Mouse (Mus musculus) lung, embryonic 14.5 days (tissue): Measurements from ENCODE around the gene Tpd52l2. TPM values are rescaled to one million over a fixed set of nuclear protein-coding genes. Genes with fewer than 3 reads are reported as not detected.
"Not testable (repeated sequence)": the region's sequence is repeated elsewhere in the genome, so short reads cannot be mapped to it uniquely, and the experiment has no call there.

Source experiments
- ATAC-seq: fragments of 200-750 bp; cut with Nextera tagmentation; 2 replicates; pipeline ENCODE4 v1.8.0; 2017; ENCODE audit warnings: mild to moderate bottlenecking, moderate TSS enrichment, moderate library complexity; ENCODE audit not compliant: insufficient read depth
- DNase-seq: peaks from one replicate; pipeline ENCODE4 v3.0.0-alpha.2; 2015
- H3K27ac ChIP-seq: fragments of 300-500 bp; sonication (generic); 2 replicates; pipeline ENCODE4 v1.5.1; 2014; ENCODE audit warnings: low read depth, mild to moderate bottlenecking, moderate library complexity
- H3K27me3 ChIP-seq: fragments of 300-500 bp; sonication (generic); 2 replicates; pipeline ENCODE4 v1.6.1; 2014; ENCODE audit warnings: low read length, control low read depth; ENCODE audit not compliant: insufficient read depth
- H3K36me3 ChIP-seq: fragments of 300-500 bp; sonication (generic); 2 replicates; pipeline ENCODE4 v1.6.1; 2014; ENCODE audit warnings: control low read depth; ENCODE audit not compliant: insufficient read depth
- H3K4me1 ChIP-seq: fragments of 300-500 bp; sonication (generic); 2 replicates; pipeline ENCODE4 v1.6.1; 2014; ENCODE audit warnings: antibody characterized with exemption, control low read depth; ENCODE audit not compliant: insufficient read depth
- H3K4me2 ChIP-seq: fragments of 300-500 bp; sonication (generic); 2 replicates; pipeline ENCODE4 v1.6.1; 2014; ENCODE audit warnings: mild to moderate bottlenecking
- H3K4me3 ChIP-seq: fragments of 300-500 bp; sonication (generic); 2 replicates; pipeline ENCODE4 v1.5.1; 2014; ENCODE audit warnings: low read depth, low read length
- H3K9ac ChIP-seq: fragments of 300-500 bp; sonication (generic); 2 replicates; pipeline ENCODE4 v1.6.1; 2014
- H3K9me3 ChIP-seq: fragments of 300-500 bp; sonication (generic); 2 replicates; pipeline ENCODE4 v1.6.1; 2016; ENCODE audit warnings: low read depth, low read length, control low read depth
- CTCF ChIP-seq: IDR thresholded peaks from 2 replicates; pipeline ENCODE4 v1.5.1; 2016; ENCODE audit warnings: antibody characterized with exemption, low read depth
- WGBS: fragments of 180-500 bp; shearing (Covaris S2); extraction: QIAGEN DNeasy Blood & Tissue Kit; methylation state at CpG from one replicate; pipeline ENCODE4 v1.1.7; 2014; 5-methylcytosine and 5-hydroxymethylcytosine counted together
- polyA plus RNA-seq: library from polyadenylated mRNA; unstranded; fragments of >200 nt; fragmentation: Nextera tagmentation; extraction: Ambion mirVana; gene quantifications from 2 replicates; pipeline ENCODE4 v1.2.1, GENCODE M21; 2014

Gene Tpd52l2
- polyA plus RNA-seq, 1 experiment from 2014 or later: 165 TPM

GRCm38 (mm10) chr2:181487338-181488277 lies 9.3 kb upstream of the Tpd52l2 start:
- Histone ChIP-seq H3K9ac (peak overlapping the region; percentile 13; the same call in 1 of the 2 replicates), H3K4me1 (peaks cover 6% of the 10 kb centered on the region; the same call in 1 of the 2 replicates), H3K9me3 (no peaks in the 10 kb centered on the region), H3K27me3 (no peaks in the 10 kb centered on the region), H3K4me2 (peak overlapping the region; percentile 15; the same call in 1 of the 2 replicates), H3K4me3 (no peak overlapping the region), H3K36me3 (no peaks in the 10 kb centered on the region), H3K27ac (peak overlapping the region; percentile 76)
- 8% methylated on average over 5 of the region's 5 CpGs for WGBS
- DNase-seq: peak; percentile 70
- peak; percentile 94 for ATAC-seq
- TF ChIP-seq CTCF: no peak

DNA sequence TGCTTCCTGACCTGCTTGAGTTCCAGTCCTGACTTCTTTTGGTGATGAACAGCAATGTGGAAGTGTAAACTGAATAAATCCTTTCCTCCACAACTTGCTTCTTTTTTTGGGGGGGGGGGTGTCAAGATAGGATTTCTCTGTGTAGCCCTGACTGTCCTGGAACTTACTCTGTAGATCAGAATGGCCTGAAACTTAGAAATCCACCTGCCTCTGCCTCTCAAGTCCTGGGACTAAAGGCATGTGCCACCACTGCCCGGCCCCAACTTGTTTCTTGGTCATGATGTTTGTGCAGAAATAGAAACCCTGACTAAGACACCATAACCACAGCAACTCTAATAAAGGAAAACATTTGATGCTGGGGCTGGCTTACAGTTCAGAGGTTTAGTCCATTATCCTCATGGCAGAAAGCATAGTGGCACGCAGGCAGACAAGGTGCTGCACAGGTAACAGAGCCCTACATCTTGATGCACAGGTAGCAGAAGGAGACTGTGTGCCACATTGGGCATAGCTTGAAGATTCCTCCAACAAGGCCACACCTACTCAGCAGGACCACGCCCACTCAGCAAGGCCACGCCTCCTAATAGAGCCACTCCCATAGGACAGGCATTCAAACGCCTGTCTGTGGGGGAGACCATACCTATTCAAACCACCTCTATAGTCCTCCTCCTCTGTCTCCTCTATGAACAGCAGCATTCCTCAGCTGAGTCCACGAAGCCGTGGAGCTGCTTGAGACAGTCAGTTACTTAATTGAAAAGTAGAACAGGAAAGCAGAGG lies 5.3 kb upstream of the Tpd52l2 start:
- no peaks in the 10 kb centered on the region for H3K36me3 ChIP-seq
- WGBS: 24% methylated on average over 7 of the region's 7 CpGs
- H3K9ac ChIP-seq: no peak overlapping the region
- no peak for TF ChIP-seq CTCF
- no peak overlapping the region for H3K4me3 ChIP-seq
- no peaks in the 10 kb centered on the region for H3K9me3 ChIP-seq
- ATAC-seq: no peak
- no peak overlapping the region for H3K27ac ChIP-seq
- H3K4me1 ChIP-seq: peaks cover 6% of the 10 kb centered on the region; the same call in 1 of the 2 replicates
- H3K4me2 ChIP-seq: no peak overlapping the region
- H3K27me3 ChIP-seq: no peaks in the 10 kb centered on the region
- DNase-seq: peak; percentile 39

GRCm38 (mm10) chr2:181492206-181492605 lies 4.7 kb upstream of the Tpd52l2 start:
- Histone ChIP-seq H3K4me1 (peaks cover 6% of the 10 kb centered on the region; the same call in 1 of the 2 replicates), H3K4me2 (no peak overlapping the region), H3K36me3 (no peaks in the 10 kb centered on the region), H3K4me3 (no peak overlapping the region), H3K27ac (no peak overlapping the region), H3K9ac (no peak overlapping the region), H3K27me3 (no peaks in the 10 kb centered on the region), H3K9me3 (no peaks in the 10 kb centered on the region)
- ATAC-seq: no peak
- TF ChIP-seq CTCF: no peak
- no peak for DNase-seq
- 40% methylated on average over 3 of the region's 3 CpGs for WGBS

GRCm38 (mm10) chr2:181493156-181493927 lies 3.6 kb upstream of the Tpd52l2 start, which contains the start of gene Abhd16b:
Abhd16b (plus strand) TSS chr2:181493206.
- Histone ChIP-seq H3K27me3 (no peaks in the 10 kb centered on the region), H3K9me3 (no peaks in the 10 kb centered on the region), H3K9ac (no peak within 1 kb of the TSS), H3K4me3 (no peak within 1 kb of the TSS), H3K4me2 (no peak within 1 kb of the TSS), H3K36me3 (no peaks in the 10 kb centered on the region), H3K4me1 (no peaks in the 10 kb centered on the region), H3K27ac (no peak within 1 kb of the TSS)
- TF ChIP-seq CTCF: no peak
- DNase-seq (no peak), ATAC-seq (no peak)
- 78% methylated on average over 31 of the region's 31 CpGs for WGBS

DNA sequence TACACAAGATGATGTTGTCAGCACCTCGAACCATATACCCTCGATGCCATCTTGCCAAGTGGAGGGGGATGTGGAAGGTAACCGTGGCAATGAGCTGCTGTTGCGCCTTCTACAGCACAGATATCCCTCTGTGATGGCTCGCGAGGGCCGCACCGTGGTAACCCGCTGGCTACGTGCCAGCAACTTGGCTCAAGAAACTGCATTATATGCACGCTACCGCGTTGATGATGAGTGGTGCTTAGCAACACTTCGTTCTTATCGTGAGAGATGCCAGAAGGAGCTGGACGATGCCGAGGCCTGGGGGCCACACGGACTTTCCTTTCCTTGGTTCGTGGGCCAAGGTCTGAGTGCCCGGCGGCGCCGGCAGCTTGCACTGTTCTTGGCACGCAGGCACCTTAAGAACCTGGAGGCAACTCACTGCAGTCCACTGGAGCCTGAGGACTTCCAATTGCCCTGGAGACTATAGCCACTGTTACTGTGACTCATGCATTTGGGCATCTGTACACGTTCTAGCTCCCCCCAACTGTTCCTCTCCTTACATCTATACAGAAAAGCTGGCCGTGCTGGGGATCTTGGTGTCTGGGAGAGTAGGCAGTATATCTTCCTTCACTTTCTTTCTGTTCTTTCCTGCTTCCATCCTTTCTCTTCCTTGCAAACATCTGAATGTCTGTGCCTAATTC lies 2.5 kb upstream of the Tpd52l2 start:
- Histone ChIP-seq H3K4me3 (no peak overlapping the region), H3K27ac (no peak overlapping the region), H3K27me3 (no peaks in the 10 kb centered on the region), H3K36me3 (peaks cover under 1% of the 10 kb centered on the region; the same call in 1 of the 2 replicates), H3K9me3 (no peaks in the 10 kb centered on the region), H3K9ac (no peak overlapping the region), H3K4me1 (no peaks in the 10 kb centered on the region), H3K4me2 (no peak overlapping the region)
- ATAC-seq (no peak), DNase-seq (peak; percentile 37)
- 66% methylated on average over 26 of the region's 26 CpGs for WGBS
- TF ChIP-seq CTCF: no peak

GRCm38 (mm10) chr2:181495845-181496244 lies 1.1 kb upstream of the Tpd52l2 start:
- WGBS: 58% methylated on average over 8 of the region's 8 CpGs
- ATAC-seq, DNase-seq, H3K9me3 ChIP-seq, H3K4me3 ChIP-seq, H3K4me1 ChIP-seq, H3K9ac ChIP-seq, H3K27me3 ChIP-seq, H3K27ac ChIP-seq: not testable (repeated sequence)
- peak overlapping the region; percentile 88; the same call in 1 of the 2 replicates for H3K4me2 ChIP-seq
- peaks cover 15% of the 10 kb centered on the region for H3K36me3 ChIP-seq
